Mouse (Mus musculus) forebrain, embryonic 13.5 days (tissue): Measurements from ENCODE around the gene Habp4. TPM values are rescaled to one million over a fixed set of nuclear protein-coding genes. Genes with fewer than 3 reads are reported as not detected.

Experiments used
- ATAC-seq: fragments of 200-750 bp; cut with Nextera tagmentation; 2 replicates; pipeline ENCODE4 v1.8.0; 2017
- H3K27ac ChIP-seq: fragments of 300-500 bp; sonication (generic); 2 replicates; pipeline ENCODE4 v1.5.1; 2015; ENCODE audit warnings: inconsistent platforms, mild to moderate bottlenecking, moderate library complexity
- H3K27me3 ChIP-seq: fragments of 300-500 bp; sonication (generic); 2 replicates; pipeline ENCODE4 v1.6.1; 2015; ENCODE audit warnings: mild to moderate bottlenecking, inconsistent platforms
- H3K36me3 ChIP-seq: fragments of 300-500 bp; sonication (generic); 2 replicates; pipeline ENCODE4 v1.6.1; 2015; ENCODE audit warnings: mild to moderate bottlenecking, inconsistent platforms; ENCODE audit not compliant: poor library complexity, severe bottlenecking
- H3K4me1 ChIP-seq: fragments of 300-500 bp; sonication (generic); 2 replicates; pipeline ENCODE4 v1.6.1; 2015; ENCODE audit warnings: inconsistent platforms
- H3K4me2 ChIP-seq: fragments of 300-500 bp; sonication (generic); 2 replicates; pipeline ENCODE4 v1.6.1; 2015; ENCODE audit warnings: inconsistent platforms, mild to moderate bottlenecking, moderate library complexity
- H3K4me3 ChIP-seq: fragments of 300-500 bp; sonication (generic); 2 replicates; pipeline ENCODE4 v1.5.1; 2015; ENCODE audit warnings: mild to moderate bottlenecking, inconsistent platforms
- H3K9ac ChIP-seq: fragments of 300-500 bp; sonication (generic); 2 replicates; pipeline ENCODE4 v1.6.1; 2015; ENCODE audit warnings: mild to moderate bottlenecking, inconsistent platforms
- H3K9me3 ChIP-seq: fragments of 300-500 bp; sonication (generic); replicated peaks from 2 replicates; pipeline ENCODE4 v1.6.1; 2016; ENCODE audit warnings: inconsistent platforms
- WGBS: fragments of 180-500 bp; shearing (Covaris S2); methylation state at CpG from one replicate; pipeline ENCODE4 v1.1.7; 2015; 5-methylcytosine and 5-hydroxymethylcytosine counted together
- polyA plus RNA-seq: library from polyadenylated mRNA; unstranded; fragments of >200 nt; fragmentation: Nextera tagmentation; extraction: Ambion mirVana; gene quantifications from 2 replicates; pipeline ENCODE4 v1.2.1, GENCODE M21; 2015

The Habp4 gene
- polyA plus RNA-seq, 1 experiment from 2014 or later, result 10.9 TPM

GRCm38 (mm10) chr13:64153083-64153682 is 8.4 kb upstream of the Habp4 start, which contains the start of gene Zfp367:
Gene Zfp367 (minus strand): TSS chr13:64153202.
- Histone ChIP-seq H3K4me1 (peaks cover 29% of the 10 kb centered on the region), H3K27me3 (peaks cover 3% of the 10 kb centered on the region; the same call in 1 of the 2 replicates), H3K9me3 (no peaks in the 10 kb centered on the region), H3K4me3 (peak within 1 kb of the TSS; percentile 88), H3K36me3 (no peaks in the 10 kb centered on the region), H3K4me2 (peak within 1 kb of the TSS; percentile 87), H3K27ac (peak within 1 kb of the TSS; percentile 87), H3K9ac (peak within 1 kb of the TSS; percentile 80)
- ATAC-seq, result peak; percentile 98
- under 1% methylated on average over 56 of the region's 56 CpGs for WGBS

GRCm38 (mm10) chr13:64153751-64154267 is 7.8 kb upstream of the Habp4 start:
- H3K27me3 ChIP-seq, result peaks cover 3% of the 10 kb centered on the region; the same call in 1 of the 2 replicates
- no peaks in the 10 kb centered on the region for H3K36me3 ChIP-seq
- H3K9me3 ChIP-seq, result no peaks in the 10 kb centered on the region
- H3K27ac ChIP-seq, result no peak overlapping the region
- H3K4me2 ChIP-seq, result peak overlapping the region; percentile 87
- peak overlapping the region; percentile 88 for H3K4me3 ChIP-seq
- peaks cover 29% of the 10 kb centered on the region for H3K4me1 ChIP-seq
- peak; percentile 34 for ATAC-seq
- under 1% methylated on average over 17 of the region's 18 CpGs for WGBS
- H3K9ac ChIP-seq, result peak overlapping the region; percentile 19; the same call in 1 of the 2 replicates

GRCm38 (mm10) chr13:64154651-64155050 is 7.0 kb upstream of the Habp4 start:
- no peak overlapping the region for H3K9ac ChIP-seq
- no peaks in the 10 kb centered on the region for H3K9me3 ChIP-seq
- peaks cover 3% of the 10 kb centered on the region; the same call in 1 of the 2 replicates for H3K27me3 ChIP-seq
- H3K4me1 ChIP-seq, result peaks cover 27% of the 10 kb centered on the region
- ATAC-seq, result no peak
- no peaks in the 10 kb centered on the region for H3K36me3 ChIP-seq
- H3K27ac ChIP-seq, result no peak overlapping the region
- 75% methylated on average over 2 of the region's 2 CpGs for WGBS
- H3K4me3 ChIP-seq, result no peak overlapping the region
- no peak overlapping the region for H3K4me2 ChIP-seq

GRCm38 (mm10) chr13:64155171-64155571 is 6.5 kb upstream of the Habp4 start:
- 10% methylated on average over 1 of the region's 1 CpGs for WGBS

GRCm38 (mm10) chr13:64156966-64157365 is 4.7 kb upstream of the Habp4 start:
- Histone ChIP-seq H3K4me2 (no peak overlapping the region), H3K27ac (no peak overlapping the region), H3K9me3 (no peaks in the 10 kb centered on the region), H3K4me3 (no peak overlapping the region), H3K4me1 (peaks cover 5% of the 10 kb centered on the region; the same call in 1 of the 2 replicates), H3K9ac (no peak overlapping the region), H3K27me3 (peaks cover 11% of the 10 kb centered on the region; the same call in 1 of the 2 replicates), H3K36me3 (no peaks in the 10 kb centered on the region)
- ATAC-seq, result no peak

More at GRCm38 (mm10) chr13:64155171-64155571, 6.5 kb upstream of the Habp4 start:
- no peaks in the 10 kb centered on the region for H3K36me3 ChIP-seq
- H3K9me3 ChIP-seq, result no peaks in the 10 kb centered on the region
- ATAC-seq, result no peak
- no peak overlapping the region for H3K27ac ChIP-seq
- no peak overlapping the region for H3K4me2 ChIP-seq
- H3K9ac ChIP-seq, result no peak overlapping the region
- peaks cover 8% of the 10 kb centered on the region; the same call in 1 of the 2 replicates for H3K27me3 ChIP-seq
- peaks cover 22% of the 10 kb centered on the region for H3K4me1 ChIP-seq
- H3K4me3 ChIP-seq, result no peak overlapping the region

- H3K4me1 ChIP-seq, result peaks cover 12% of the 10 kb centered on the region
- ATAC-seq, result peak; percentile 75; the same call in 1 of the 2 replicates
- WGBS, result under 1% methylated on average over 67 of the region's 71 CpGs
These were observed 440 bp downstream of the Habp4 start for GRCm38 (mm10) chr13:64161916-64162611.

GRCm38 (mm10) chr13:64162626-64163025 is 1.0 kb downstream of the Habp4 start:
- no peak for ATAC-seq
- Histone ChIP-seq H3K36me3 (peaks cover 9% of the 10 kb centered on the region; the same call in 1 of the 2 replicates), H3K4me3 (peak overlapping the region; percentile 63), H3K9ac (peak overlapping the region; percentile 83), H3K9me3 (0 out of 2 replicates have a peak, but pooled peaks cover 4% of the 10 kb centered on the region), H3K4me2 (peak overlapping the region; percentile 95), H3K4me1 (peaks cover 12% of the 10 kb centered on the region), H3K27me3 (peaks cover 16% of the 10 kb centered on the region; the same call in 1 of the 2 replicates), H3K27ac (no peak overlapping the region)
- under 1% methylated on average over 14 of the region's 14 CpGs for WGBS

More at GRCm38 (mm10) chr13:64161916-64162611, 440 bp downstream of the Habp4 start:
- Histone ChIP-seq H3K4me3 (peak overlapping the region; percentile 63), H3K27me3 (peaks cover 16% of the 10 kb centered on the region; the same call in 1 of the 2 replicates), H3K36me3 (peaks cover 9% of the 10 kb centered on the region; the same call in 1 of the 2 replicates), H3K27ac (peak overlapping the region; percentile 74), H3K9me3 (no peaks in the 10 kb centered on the region), H3K9ac (peak overlapping the region; percentile 83), H3K4me2 (peak overlapping the region; percentile 95)

- 27% methylated on average over 13 of the region's 13 CpGs for WGBS
- Histone ChIP-seq H3K4me1 (peaks cover 12% of the 10 kb centered on the region), H3K27me3 (peaks cover 16% of the 10 kb centered on the region; the same call in 1 of the 2 replicates), H3K36me3 (peaks cover 9% of the 10 kb centered on the region; the same call in 1 of the 2 replicates), H3K4me3 (peak overlapping the region; percentile 63), H3K9me3 (peaks cover 5% of the 10 kb centered on the region), H3K27ac (no peak overlapping the region), H3K4me2 (peak overlapping the region; percentile 95), H3K9ac (peak overlapping the region; percentile 34; the same call in 1 of the 2 replicates)
- no peak for ATAC-seq
These were observed 1.6 kb downstream of the Habp4 start for GRCm38 (mm10) chr13:64163147-64163715.

- Histone ChIP-seq H3K27me3 (no peaks in the 10 kb centered on the region), H3K4me2 (no peak overlapping the region), H3K27ac (no peak overlapping the region), H3K4me3 (no peak overlapping the region), H3K4me1 (no peaks in the 10 kb centered on the region), H3K9ac (no peak overlapping the region), H3K36me3 (peaks cover 58% of the 10 kb centered on the region), H3K9me3 (peaks cover 47% of the 10 kb centered on the region)
- ATAC-seq, result no peak
- whole genome bisulfite sequencing, result 98% methylated on average over 25 of the region's 25 CpGs
These were observed 8.1 kb downstream of the Habp4 start for GRCm38 (mm10) chr13:64169746-64170145.

GRCm38 (mm10) chr13:64178000-64178399 is 16.4 kb downstream of the Habp4 start:
- ATAC-seq, result no peak
- H3K4me2 ChIP-seq, result no peak overlapping the region
- peaks cover 7% of the 10 kb centered on the region for H3K36me3 ChIP-seq
- H3K27ac ChIP-seq, result no peak overlapping the region
- H3K9me3 ChIP-seq, result no peaks in the 10 kb centered on the region
- H3K4me3 ChIP-seq, result no peak overlapping the region
- WGBS, result 77% methylated on average over 7 of the region's 7 CpGs
- H3K4me1 ChIP-seq, result peaks cover 11% of the 10 kb centered on the region
- no peak overlapping the region for H3K9ac ChIP-seq
- H3K27me3 ChIP-seq, result no peaks in the 10 kb centered on the region

GRCm38 (mm10) chr13:64178746-64179652 is 17.4 kb downstream of the Habp4 start:
- Histone ChIP-seq H3K4me1 (peaks cover 11% of the 10 kb centered on the region), H3K36me3 (peaks cover 5% of the 10 kb centered on the region), H3K4me2 (no peak overlapping the region), H3K9ac (no peak overlapping the region), H3K27me3 (no peaks in the 10 kb centered on the region), H3K4me3 (no peak overlapping the region), H3K9me3 (no peaks in the 10 kb centered on the region), H3K27ac (no peak overlapping the region)
- 0 out of 2 replicates have a peak, but pooled peaks have one; percentile 24 for ATAC-seq
- WGBS, result 60% methylated on average over 13 of the region's 13 CpGs
